Mouse (Mus musculus): ENCODE results near the gene Irak4.

Gene Irak4

DNA sequence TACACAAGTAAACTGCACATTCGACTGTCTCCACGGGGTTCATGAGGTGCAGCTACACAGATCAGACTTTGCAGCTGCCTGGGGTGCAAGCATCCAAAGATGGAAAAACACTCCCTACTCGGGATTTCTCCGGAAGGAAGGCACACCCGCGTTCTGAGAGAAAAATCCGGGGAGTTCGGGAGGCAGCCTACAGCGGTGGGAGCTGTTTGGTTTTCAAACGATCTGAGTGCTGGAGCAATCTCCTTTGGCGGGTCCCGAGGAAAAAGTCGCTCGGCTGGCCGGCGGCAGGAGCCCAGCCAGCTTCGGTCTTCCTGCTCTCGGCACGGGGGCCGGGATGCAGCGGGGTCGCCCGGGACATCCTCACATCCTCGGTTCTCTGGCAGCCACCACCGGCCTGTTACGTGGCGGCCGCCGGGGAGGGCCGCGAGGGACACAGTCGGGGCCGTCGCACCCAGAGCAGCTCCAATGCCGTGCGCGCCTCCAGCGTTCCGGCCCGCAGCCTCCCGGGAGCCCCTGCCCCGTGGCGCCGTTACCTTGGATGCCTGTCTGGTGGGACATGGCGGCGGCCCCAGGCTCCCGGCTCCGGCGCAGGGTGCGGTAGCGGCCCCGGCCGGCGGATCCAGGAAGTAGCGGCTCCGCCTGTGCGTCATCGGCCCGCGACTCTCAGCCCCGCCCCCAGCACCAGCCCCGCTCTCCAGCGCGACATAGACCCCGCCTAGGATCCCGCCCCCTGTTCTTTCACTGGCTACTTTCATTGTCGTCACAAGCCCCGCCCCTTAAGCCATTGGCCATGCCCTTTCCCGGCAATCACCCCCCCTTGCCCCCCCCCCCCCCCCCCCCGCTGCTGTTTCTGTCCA is 46.0 kb downstream of the Irak4 start, which contains the start of gene Twf1:
TSS of gene Twf1 (minus strand) at position 671 of the 857 bp plus-strand sequence.
- ChIA-PET CTCF (interaction anchor here in 1 of 4 experiments (0.5 kb wide), 1 partner anchor 58 kb away, joined by 9 read pairs; no protein-coding TSS in a partner anchor), POLR2A (interaction anchor here in 3 of 4 experiments (0.7 to 3.6 kb wide), 13 partner anchors 11 to 65 kb away, joined by 3 to 26 read pairs (median 4); partner anchors contain the start of genes Irak4 (in 2 of the 3) and Pus7l (in 2 of the 3))

DNA sequence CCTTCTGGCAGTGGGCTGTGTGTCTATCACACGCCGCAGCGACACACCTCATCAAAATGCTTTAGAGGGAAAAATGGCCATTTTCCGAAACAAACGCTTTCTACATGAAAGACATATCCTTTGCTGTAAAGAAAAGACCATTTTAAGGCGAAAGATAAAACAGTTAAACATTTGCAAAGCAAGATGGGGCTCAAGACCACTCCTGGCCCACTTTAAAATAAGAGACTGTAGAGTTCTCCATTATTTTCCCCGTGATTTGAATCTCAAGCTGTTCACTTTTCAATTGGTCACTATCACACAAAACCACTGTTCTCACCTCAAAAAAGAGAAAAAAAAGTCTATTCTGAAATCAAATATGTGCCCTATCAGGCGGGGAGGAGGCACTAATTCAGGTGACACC is 46.6 kb downstream of the Irak4 start:
- ChIA-PET POLR2A (interaction anchor here in 2 of 4 experiments (0.6 to 3.6 kb wide), 17 partner anchors 10 to 65 kb away, joined by 3 to 26 read pairs (median 4); partner anchors contain the start of genes Irak4 (in 1 of the 2) and Pus7l (in 1 of the 2)), CTCF (interaction anchor here in 2 of 4 experiments (0.5 to 1.1 kb wide), 2 partner anchors 11 to 89 kb away, joined by 3 to 4 read pairs; no protein-coding TSS in a partner anchor)

DNA sequence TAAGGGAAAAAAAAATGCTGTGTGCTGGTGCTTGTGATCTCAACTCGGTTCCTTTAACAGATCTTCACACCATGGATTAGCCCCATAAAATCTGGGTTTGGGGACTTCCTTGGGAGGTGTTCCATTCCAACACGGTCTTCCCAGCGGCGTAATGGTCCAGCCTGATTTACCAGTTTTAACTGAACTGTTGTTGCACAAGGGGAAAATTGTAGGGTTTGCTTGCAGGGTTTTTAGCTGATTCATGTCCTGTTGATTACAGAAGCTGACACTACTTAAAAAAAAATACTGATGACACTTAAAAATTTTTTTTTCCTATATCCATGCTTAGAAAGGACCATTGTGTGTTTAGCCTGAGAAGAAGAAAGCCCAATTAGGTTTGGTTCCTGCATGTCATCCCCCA is 47.9 kb downstream of the Irak4 start:
- POLR2A ChIA-PET: interaction anchor here (0.6 to 3.6 kb wide), 13 partner anchors 9 to 545 kb away, joined by 3 to 26 read pairs (median 4); partner anchors contain the start of genes Irak4 (in 1 of the 4) and Pus7l (in 1 of the 4)

DNA sequence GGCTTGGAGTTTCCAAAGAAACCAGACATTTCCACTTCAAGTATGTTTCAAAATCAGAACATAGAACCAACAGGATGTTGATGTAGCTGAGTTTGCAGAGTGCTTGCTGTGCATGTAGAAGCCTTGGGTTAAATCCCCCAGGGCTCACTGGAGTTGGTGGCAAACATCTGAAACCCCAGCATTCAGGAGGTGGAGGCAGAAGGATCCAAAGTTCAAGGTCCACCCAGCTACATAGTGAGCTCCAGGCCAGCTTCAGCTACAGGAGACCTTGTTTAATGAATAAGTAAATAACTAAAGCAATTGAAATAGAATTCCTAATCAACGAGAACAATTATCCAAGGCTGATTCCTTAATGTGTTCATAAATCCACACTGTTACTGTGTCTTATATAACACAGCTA is 50.1 kb downstream of the Irak4 start:
- CTCF ChIA-PET: no interaction called here
- POLR2A ChIA-PET: interaction anchor here in 1 of 4 experiments (1.3 kb wide), 1 partner anchor 50 kb away, joined by 3 read pairs; the partner anchor contains the start of genes Irak4 and Pus7l

More for the DNA sequence above, 47.9 kb downstream of the Irak4 start:
- CTCF ChIA-PET: interaction anchor here in 3 of 4 experiments (0.6 to 1.1 kb wide), 6 partner anchors 9 to 982 kb away, joined by 3 to 4 read pairs (median 3); no protein-coding TSS in a partner anchor

DNA sequence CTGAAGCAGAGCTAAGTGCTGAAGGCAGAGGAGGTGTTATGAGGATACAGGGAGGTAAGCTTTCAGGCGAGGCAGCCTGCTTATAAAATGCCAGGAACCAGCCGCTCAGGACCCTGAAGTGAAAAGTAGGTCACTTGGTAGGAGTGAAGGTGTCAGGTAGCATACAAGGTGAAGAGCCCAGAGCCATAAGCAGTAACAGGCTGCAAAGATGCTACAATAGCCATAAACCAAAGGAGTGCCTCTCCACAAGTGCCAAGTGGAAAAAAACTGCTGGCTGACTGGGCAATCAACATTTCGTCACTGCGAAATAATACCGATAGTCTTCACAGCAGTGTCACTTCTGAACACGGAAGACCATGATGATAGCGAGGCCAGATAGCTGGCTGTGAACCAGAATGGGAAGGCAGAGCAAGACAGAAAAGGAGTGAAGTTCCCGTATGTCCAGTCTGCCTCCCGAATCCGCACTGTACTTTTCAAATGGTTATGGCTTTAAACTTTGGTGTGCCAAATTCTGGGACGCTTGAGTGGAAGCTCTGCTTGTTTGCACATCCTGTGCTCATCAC is 56.8 kb downstream of the Irak4 start:
- POLR2A ChIA-PET: interaction anchor here in 3 of 4 experiments (0.7 to 2.8 kb wide), 18 partner anchors 10 to 86 kb away, joined by 3 to 26 read pairs (median 6); partner anchors contain the start of genes Twf1 (in 2 of the 3), Irak4 (in 1 of the 3), Pus7l (in 1 of the 3) and Tmem117 (in 1 of the 3)

DNA sequence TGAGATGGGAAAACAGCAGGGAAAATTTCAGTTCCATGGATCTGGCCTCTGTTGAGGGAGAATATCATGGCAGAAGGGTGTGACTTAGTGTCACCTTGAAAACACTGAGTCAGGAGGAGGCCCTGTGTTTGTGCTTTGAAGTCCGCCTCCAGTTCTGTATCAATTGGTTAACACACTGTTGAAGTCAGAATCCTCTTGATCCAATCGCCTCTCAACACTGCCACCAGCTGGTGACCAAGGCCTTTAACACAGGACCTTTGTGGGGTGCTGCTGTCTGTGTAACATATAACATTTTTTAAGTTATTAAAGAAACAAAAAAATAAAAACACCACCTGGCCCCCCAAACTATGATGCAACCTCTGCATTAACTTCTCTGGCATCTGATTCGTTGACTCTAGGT is 57.9 kb downstream of the Irak4 start:
- POLR2A ChIA-PET: interaction anchor here in 3 of 4 experiments (0.8 to 2.8 kb wide), 12 partner anchors 11 to 85 kb away, joined by 3 to 26 read pairs (median 7); partner anchors contain the start of genes Pus7l (in 2 of the 3), Irak4 (in 1 of the 3) and Twf1 (in 1 of the 3)
- CTCF ChIA-PET: interaction anchor here in 3 of 4 experiments (0.6 to 2.5 kb wide), 8 partner anchors 11 to 44 kb away, joined by 3 to 13 read pairs (median 4); no protein-coding TSS in a partner anchor

More for the DNA sequence above, 56.8 kb downstream of the Irak4 start:
- CTCF ChIA-PET: interaction anchor here (0.6 to 2.5 kb wide), 10 partner anchors 10 to 682 kb away, joined by 3 to 13 read pairs (median 4); no protein-coding TSS in a partner anchor

DNA sequence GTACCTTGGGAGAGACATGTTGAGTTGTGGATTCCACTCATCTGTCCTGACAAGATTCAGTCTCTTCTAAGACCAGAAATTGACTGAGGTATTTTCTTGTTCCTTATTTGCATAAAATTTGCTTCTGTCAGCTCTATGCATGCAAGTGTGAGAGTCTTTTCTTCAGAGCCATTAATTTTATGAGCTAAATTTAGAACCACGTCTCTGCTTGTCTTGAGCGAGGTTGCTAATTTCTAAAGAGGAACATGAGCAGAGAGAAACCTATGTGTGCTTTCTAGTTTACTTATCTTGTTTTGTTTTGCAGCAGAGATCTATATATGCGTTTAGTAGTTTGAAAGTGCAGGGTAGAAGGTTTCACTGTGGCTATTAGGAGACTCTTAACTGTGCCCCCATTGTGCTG is 59.0 kb downstream of the Irak4 start:
- CTCF ChIA-PET: interaction anchor here in 1 of 4 experiments (0.6 kb wide), 1 partner anchor 1589 kb away, joined by 3 read pairs; no protein-coding TSS in a partner anchor
- POLR2A ChIA-PET: no interaction called here

DNA sequence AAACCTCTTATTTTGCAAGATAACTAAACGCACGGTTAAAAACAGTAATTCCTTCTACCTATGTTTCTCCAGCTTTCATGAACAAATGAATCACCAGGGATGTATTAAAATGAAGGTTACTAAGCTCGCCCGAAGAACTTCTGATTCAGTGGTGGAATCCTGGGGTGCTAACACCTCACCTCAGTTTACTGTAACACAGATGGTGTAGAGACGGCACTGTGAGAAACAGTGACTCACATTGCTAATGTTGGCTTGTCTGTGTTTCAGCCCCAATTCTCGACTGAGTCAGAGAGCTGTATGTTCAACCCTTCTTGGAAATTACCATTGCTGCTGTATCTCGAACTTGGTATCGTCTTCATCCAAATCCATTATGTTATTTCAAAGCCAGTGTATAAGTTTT is 64.3 kb downstream of the Irak4 start:
- POLR2A ChIA-PET: interaction anchor here in 2 of 4 experiments (1.0 to 1.5 kb wide), 4 partner anchors 8 to 17 kb away, joined by 4 to 7 read pairs (median 5); no protein-coding TSS in a partner anchor

DNA sequence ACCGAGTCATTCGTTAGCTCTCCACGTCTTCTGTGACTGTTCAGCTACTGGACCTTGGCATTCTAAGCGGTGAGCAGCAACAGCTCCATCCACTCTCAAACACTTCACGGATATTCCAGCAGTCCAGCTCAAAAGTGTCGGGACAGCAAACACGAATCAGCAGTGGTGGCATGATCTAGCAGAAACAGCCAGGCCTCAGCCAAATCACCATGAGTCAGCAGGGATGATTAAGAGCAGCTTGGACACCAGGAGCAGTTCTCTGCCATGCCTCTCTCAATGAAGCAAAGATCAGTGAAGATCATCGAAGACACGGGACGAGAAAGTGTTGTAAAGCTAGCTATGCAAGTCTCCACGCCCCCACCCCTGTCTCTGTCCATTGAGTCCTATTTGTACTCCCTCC is 72.6 kb downstream of the Irak4 start:
- ChIA-PET CTCF (interaction anchor here in 1 of 4 experiments (1.2 kb wide), 1 partner anchor 15 kb away, joined by 3 read pairs; no protein-coding TSS in a partner anchor), POLR2A (interaction anchor here in 3 of 4 experiments (0.6 to 2.3 kb wide), 16 partner anchors 8 to 896 kb away, joined by 3 to 12 read pairs (median 4); partner anchors contain the start of gene Twf1 (in 1 of the 3))

More for the DNA sequence above, 64.3 kb downstream of the Irak4 start:
- CTCF ChIA-PET: no interaction called here

DNA sequence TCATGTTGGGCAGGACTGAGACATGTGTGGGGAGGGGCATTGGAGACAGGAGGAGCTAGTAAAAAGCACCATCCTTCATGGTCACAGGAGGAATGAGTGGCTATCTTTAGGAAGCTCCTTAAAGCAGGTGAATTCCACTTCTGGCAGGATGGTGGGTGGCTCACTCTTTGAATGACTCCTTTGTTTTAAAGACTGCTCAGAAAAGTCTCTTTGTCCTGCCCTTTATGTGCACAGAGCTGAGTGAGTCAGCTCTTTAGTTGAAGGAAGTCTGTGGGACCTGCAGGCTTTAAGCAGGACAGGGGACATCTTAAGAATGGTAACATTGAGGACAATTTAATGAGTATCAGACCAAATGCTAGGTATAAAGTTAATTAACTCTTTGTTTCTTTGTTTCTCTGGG is 77.5 kb downstream of the Irak4 start:
- ChIA-PET POLR2A (interaction anchor here (0.5 to 2.3 kb wide), 45 partner anchors 8 to 1102 kb away, joined by 3 to 18 read pairs (median 4); partner anchors contain the start of genes Irak4 (in 3 of the 4), Pus7l (in 3 of the 4), Tmem117 (in 1 of the 4) and Twf1 (in 1 of the 4)), CTCF (interaction anchor here (0.6 to 0.9 kb wide), 4 partner anchors 9 to 63 kb away, joined by 3 to 4 read pairs (median 4); no protein-coding TSS in a partner anchor)

DNA sequence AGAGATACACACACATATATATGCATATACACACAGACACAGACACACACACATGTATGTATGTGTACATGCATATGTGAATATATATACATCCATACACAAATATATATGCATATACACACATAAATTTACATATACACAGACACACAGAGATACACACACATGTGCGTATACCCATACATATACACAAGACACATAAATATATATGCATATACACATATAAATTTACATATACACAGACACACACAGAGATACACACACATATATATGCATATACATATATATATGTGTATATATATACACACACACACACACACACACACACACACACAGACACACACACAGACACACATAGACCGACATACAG is 85.0 kb downstream of the Irak4 start:
- POLR2A ChIA-PET: interaction anchor here in 2 of 4 experiments (0.6 to 1.0 kb wide), 4 partner anchors 8 to 28 kb away, joined by 3 read pairs; no protein-coding TSS in a partner anchor
- CTCF ChIA-PET: no interaction called here

DNA sequence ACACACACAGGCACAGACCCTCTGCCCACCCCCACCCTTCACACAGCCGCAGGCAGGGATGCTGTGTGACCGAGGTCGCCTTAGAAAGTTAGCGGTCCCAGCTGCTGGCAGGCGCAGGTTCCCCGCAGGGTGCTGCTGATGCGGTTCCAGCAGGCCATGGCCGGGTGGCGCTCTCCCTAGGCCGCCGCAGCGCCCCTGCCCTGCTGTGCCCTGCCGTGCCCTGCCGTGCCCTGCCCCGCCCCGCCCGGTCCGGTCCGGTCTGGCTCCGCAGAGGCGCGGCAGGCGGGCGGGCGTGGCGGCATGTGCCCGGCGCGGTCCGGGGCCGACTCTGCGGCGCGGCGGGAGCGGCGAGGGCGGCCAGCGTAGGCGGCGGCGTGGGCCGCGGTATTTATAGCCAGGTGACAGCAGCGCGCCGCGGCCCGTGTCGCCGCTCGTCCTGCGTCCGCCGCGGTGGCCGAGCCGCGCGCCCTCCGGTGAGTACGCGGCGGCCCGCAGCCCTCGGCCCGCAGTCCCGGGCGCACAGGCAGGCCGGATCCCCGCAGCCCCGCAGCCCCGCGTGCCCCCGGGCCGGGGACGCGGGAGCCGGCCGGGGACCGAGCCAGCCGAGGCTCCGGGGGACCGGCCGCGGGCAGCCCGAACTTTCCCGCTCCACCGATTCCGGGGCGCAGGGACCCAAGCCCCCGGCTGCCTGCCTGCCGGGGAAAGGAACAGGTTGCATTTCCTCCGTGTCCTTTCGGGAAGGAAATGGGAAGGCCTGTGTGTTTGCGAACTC is 85.6 kb downstream of the Irak4 start, which contains the start of gene Tmem117:
TSS of gene Tmem117 (plus strand) at position 403 of the 772 bp plus-strand sequence.
- ChIA-PET POLR2A (interaction anchor here (0.6 to 2.3 kb wide), 6 partner anchors 8 to 1231 kb away, joined by 3 to 6 read pairs (median 3); no protein-coding TSS in a partner anchor), CTCF (no interaction called here)

DNA sequence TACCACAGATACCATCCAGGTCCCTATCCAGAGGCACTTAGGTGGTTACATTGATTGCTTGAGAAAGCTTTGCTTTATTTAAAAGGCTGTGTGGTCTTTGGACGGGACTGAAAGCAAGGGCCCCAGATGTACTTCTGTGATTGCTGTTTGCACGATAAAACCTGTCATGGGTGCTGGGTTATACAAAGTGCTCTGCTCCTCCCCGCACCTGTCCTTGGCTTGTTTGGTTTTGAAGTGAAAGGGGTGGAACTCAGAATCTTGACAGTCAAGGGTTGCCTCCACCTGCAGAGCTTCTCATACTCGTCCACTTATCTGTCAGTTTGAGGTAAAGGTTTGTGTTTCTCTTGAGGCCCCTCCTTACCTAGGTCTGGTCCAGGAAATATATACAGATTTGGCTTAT is 87.1 kb downstream of the Irak4 start:
- POLR2A ChIA-PET: interaction anchor here in 2 of 4 experiments (1.0 to 2.3 kb wide), 5 partner anchors 10 to 88 kb away, joined by 3 to 6 read pairs (median 4); partner anchors contain the start of genes Irak4 (in 1 of the 2) and Pus7l (in 1 of the 2)
- CTCF ChIA-PET: no interaction called here

Data from embryonic stem cell, embryonic (primary cell).